Mouse (Mus musculus) layer of hippocampus, adult 2 months (tissue): ENCODE results near the gene Plekho2. TPM values are rescaled to one million over a fixed set of nuclear protein-coding genes. Genes with fewer than 3 reads are reported as not detected.
A peak's percentile ranks its signal among the peaks of the same experiment; 100 is the strongest.

Source experiments
- DNase-seq, 2 experiments: peaks; one replicate each; pipeline ENCODE4 v3.0.0; 2022; ENCODE audit warnings: low spot score in 2 of 2
- H3K27ac ChIP-seq: fragments of 200-600 bp; 2 replicates; pipeline ENCODE4 v1.8.1; 2022
- H3K4me3 ChIP-seq: fragments of 200-600 bp; 2 replicates; pipeline ENCODE4 v1.8.1; 2022; ENCODE audit warnings: mild to moderate bottlenecking
- CTCF ChIP-seq: fragments of 200-600 bp; conservative IDR thresholded peaks from 2 replicates; pipeline ENCODE4 v1.8.1; 2022; ENCODE audit warnings: antibody characterized with exemption, mild to moderate bottlenecking, moderate library complexity
- total RNA-seq, 2 experiments: library from RNA; stranded (reverse); gene quantifications; 2 replicates each; pipeline ENCODE4 v1.2.3; 2021

Gene Plekho2
- total RNA-seq, 2 experiments from 2014 or later, result 12.0 to 14.5 TPM

DNA sequence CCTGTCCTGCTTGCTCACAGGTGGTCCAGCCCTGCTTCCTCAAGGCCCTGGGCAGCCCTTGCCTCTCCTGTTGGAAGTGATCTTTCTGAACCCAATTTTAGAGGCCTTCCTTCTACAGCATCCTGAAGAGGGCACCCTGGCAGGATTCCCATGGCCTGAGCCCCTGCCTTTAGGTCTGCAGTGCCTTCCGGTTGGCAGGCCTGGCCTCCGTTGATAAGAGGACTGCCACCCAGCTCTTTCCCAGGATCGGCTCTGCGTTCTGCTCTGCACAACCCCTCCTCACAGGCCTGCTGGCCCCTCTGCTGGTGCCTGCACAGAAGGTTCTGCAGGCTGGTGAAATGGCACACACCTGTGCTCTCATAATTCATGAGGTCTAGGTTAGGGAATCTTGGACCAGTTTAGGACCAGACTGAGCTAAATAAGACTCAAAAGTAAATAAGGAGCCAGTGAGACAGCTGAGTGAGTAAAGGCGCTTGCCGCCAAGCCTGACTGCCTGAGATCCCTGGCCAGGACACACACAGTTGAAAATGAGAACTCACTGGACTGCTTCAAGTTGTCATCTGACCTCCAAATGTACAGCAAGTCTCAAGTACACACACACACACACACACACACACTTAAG is 51.3 kb downstream of the Plekho2 start:
- Histone ChIP-seq H3K4me3 (no peak overlapping the region), H3K27ac (no peak overlapping the region)
- TF ChIP-seq CTCF, result no peak
- no peak for DNase-seq

- no peak for TF ChIP-seq CTCF
- DNase-seq, result no peak
- Histone ChIP-seq H3K4me3 (no peak overlapping the region), H3K27ac (no peak overlapping the region)
These were observed 54.2 kb downstream of the Plekho2 start for GRCm38 (mm10) chr9:65525445-65526195.

- Histone ChIP-seq H3K4me3 (no peak overlapping the region), H3K27ac (no peak overlapping the region)
- DNase-seq, result peak; percentile 76 to 82
- TF ChIP-seq CTCF, result peak; percentile 94
These were observed 56.1 kb downstream of the Plekho2 start for GRCm38 (mm10) chr9:65523611-65524364.

DNA sequence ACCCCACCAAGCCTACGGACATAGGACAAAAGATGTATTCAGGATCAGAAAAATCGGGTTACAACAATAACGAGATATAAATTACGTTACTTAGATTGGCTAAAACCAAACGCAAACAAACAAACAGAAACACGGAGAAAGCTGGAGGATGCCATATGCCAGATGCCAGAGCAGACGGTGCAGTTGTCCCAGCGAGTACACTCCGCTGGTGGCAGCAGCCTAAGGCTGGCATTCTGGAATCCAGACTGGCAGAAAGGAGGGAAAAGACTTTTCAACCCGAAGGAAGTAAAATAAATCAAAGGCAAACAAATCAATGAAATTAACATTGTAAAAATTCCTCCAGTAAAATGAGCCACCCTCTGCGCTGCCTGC is 59.3 kb downstream of the Plekho2 start:
- peak overlapping the region; percentile 44 for H3K4me3 ChIP-seq
- 0 out of 2 replicates have a peak, but pooled peaks have one; percentile 2 for TF ChIP-seq CTCF
- DNase-seq, result peak; percentile 44 to 61
- H3K27ac ChIP-seq, result peak overlapping the region; percentile 81

DNA sequence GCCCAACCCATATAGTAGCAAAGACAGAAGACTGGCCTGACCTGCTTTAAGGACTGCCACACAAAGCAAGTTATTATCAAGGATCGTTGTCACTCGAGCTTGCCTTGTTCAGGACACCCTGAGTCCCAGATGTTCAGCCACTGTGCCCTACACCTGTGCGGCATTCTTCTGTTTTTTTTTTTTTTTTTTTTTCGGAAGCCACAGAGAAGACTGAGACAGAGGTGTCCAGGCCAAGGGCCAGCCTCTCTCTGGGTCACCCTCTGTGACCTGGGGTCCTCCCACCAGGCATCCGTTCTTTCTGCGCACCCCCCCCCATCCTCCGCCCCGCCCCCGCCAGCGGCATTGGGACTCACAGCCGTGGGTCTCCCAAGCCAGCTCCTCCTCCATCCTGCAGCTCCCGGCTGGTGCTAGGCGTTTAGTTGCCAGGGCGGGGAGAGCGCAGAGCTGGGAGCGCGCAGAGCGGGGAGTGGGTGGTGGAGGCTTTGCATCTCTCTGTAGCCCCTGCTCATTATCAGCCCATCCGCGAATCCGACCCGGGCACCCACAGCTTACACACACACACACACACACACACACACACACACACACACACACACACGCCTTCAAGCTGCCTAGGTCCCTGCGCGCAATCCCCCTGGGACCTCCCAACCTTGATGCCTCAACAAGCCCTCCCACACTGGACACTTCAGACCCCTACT is 59.9 kb downstream of the Plekho2 start, which contains the start of gene Ankdd1a:
Gene Ankdd1a (minus strand): TSS at position 387 of the 698 bp plus-strand sequence.
- TF ChIP-seq CTCF, result no peak
- peak within 1 kb of the TSS; percentile 44 for H3K4me3 ChIP-seq
- H3K27ac ChIP-seq, result peak within 1 kb of the TSS; percentile 81
- DNase-seq, result peak; percentile 69 to 72

- Histone ChIP-seq H3K4me3 (no peak overlapping the region), H3K27ac (no peak overlapping the region)
- no peak for DNase-seq
- no peak for TF ChIP-seq CTCF
These were observed 65.0 kb downstream of the Plekho2 start for GRCm38 (mm10) chr9:65514851-65515261.

- TF ChIP-seq CTCF, result no peak
- Histone ChIP-seq H3K27ac (no peak overlapping the region), H3K4me3 (no peak overlapping the region)
- no peak for DNase-seq
These were observed 65.4 kb downstream of the Plekho2 start for GRCm38 (mm10) chr9:65514431-65514830.

- H3K27ac ChIP-seq, result no peak overlapping the region
- DNase-seq, result no peak
- no peak overlapping the region for H3K4me3 ChIP-seq
- no peak for TF ChIP-seq CTCF
These were observed 67.3 kb downstream of the Plekho2 start for GRCm38 (mm10) chr9:65512520-65512919.

GRCm38 (mm10) chr9:65508449-65508848 is 71.4 kb downstream of the Plekho2 start:
- H3K4me3 ChIP-seq, result no peak overlapping the region
- no peak for DNase-seq
- no peak overlapping the region for H3K27ac ChIP-seq
- no peak for TF ChIP-seq CTCF

DNA sequence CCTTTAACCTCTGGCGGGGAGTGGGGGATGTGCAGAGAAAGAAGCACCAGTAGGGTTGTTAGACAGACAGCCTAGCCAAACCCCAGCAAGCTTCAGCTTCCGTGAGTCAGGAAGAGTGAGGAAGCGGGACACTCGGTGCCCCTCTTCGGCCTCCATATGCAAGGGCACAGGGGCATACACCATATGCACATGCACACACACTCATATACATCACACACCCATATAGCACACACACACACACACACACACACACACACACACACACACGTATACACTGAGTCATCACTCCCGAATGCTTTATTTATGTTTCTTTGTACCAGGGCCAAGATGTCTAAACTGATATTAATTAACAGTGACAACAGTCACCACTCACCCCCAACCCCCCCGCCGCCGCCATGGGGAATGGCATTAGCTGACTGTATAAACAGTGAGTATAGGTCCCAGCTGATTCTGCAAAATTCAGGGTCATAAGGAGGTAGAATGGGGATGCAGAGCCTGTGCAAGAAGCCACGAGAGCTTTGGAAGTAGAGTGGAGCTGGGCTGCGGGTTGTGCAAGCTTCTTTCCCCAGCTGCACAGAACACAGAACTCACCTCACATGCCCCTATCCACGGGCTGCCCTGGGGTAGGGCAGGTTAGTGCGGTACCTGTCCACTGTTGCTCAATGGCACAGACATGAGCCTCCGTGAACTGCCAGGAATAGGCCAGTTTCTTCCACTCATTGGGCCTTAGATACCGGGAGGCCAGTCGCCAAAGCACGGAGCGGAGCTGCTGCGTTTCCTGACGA is 76.9 kb downstream of the Plekho2 start:
- TF ChIP-seq CTCF, result no peak
- no peak for DNase-seq
- no peak overlapping the region for H3K4me3 ChIP-seq
- H3K27ac ChIP-seq, result no peak overlapping the region

Other genes starting within 250 kb of the Plekho2 start
- gene Pdcd7, start 233.9 kb downstream of the Plekho2 start, total RNA-seq, result 10 to 100 TPM; 29.2 to 30.8 TPM
- 1 to 10 TPM; 2.5 to 6.2 TPM for gene Ubap1l, start 219.0 kb downstream of the Plekho2 start, total RNA-seq
- gene Kbtbd13, start 188.4 kb downstream of the Plekho2 start, total RNA-seq, result under 1 TPM; 0.29 to 0.44 TPM
- gene Rasl12, start 181.5 kb downstream of the Plekho2 start, total RNA-seq, result 1 to 10 TPM; 3.1 to 3.9 TPM
- gene Slc51b, start 157.1 kb downstream of the Plekho2 start, total RNA-seq, result not detected
- gene Mtfmt, start 144.3 kb downstream of the Plekho2 start, total RNA-seq, result 10 to 100 TPM; 18.5 to 20.3 TPM
- gene Spg21, start 119.1 kb downstream of the Plekho2 start, total RNA-seq, result 10 to 100 TPM; 32.3 to 33.6 TPM
- 1 to 10 TPM; 4.8 to 5.0 TPM for gene Ankdd1a, start 59.8 kb downstream of the Plekho2 start, total RNA-seq
- under 1 TPM; 0.17 to 0.38 TPM for gene Pif1, start 7.1 kb upstream of the Plekho2 start, total RNA-seq
- gene Rbpms2, start 49.6 kb upstream of the Plekho2 start, total RNA-seq, result 1 to 10 TPM; 2.1 to 2.8 TPM
- gene Oaz2, start 88.0 kb upstream of the Plekho2 start, total RNA-seq, result 100 to 1,000 TPM; 199 to 204 TPM
- 10 to 100 TPM; 54.2 to 62.2 TPM for gene Zfp609, start 247.5 kb upstream of the Plekho2 start, total RNA-seq